Mouse (Mus musculus): ENCODE results near the gene Serpinb6b. TPM values are rescaled to one million over a fixed set of nuclear protein-coding genes. Genes with fewer than 3 reads are reported as not detected.

The Serpinb6b gene
- polyA plus RNA-seq, 2 experiments from 2014 or later, result 29.2 to 38.8 TPM

GRCm38 (mm10) chr13:32975710-32976109 is 10.7 kb downstream of the Serpinb6b start:
- no peak for ATAC-seq

- ATAC-seq, result peak; percentile 23
These were observed 17.6 kb downstream of the Serpinb6b start for GRCm38 (mm10) chr13:32982556-32983042.

- ATAC-seq, result no peak
These were observed 21.2 kb downstream of the Serpinb6b start for GRCm38 (mm10) chr13:32986256-32986655.

GRCm38 (mm10) chr13:32993152-32993893 is 28.3 kb downstream of the Serpinb6b start:
- peak; percentile 77 for ATAC-seq

GRCm38 (mm10) chr13:32993894-32994242 is 28.9 kb downstream of the Serpinb6b start:
- no peak for ATAC-seq

- ATAC-seq, result no peak
These were observed 30.0 kb downstream of the Serpinb6b start for GRCm38 (mm10) chr13:32995051-32995450.

GRCm38 (mm10) chr13:33001341-33001740 is 36.3 kb downstream of the Serpinb6b start:
- peak; percentile 51 for ATAC-seq

- ATAC-seq, result no peak
These were observed 37.9 kb downstream of the Serpinb6b start, which contains the start of gene Serpinb9 for GRCm38 (mm10) chr13:33002950-33003349. TSS of gene Serpinb9 (plus strand) at chr13:33003250.

GRCm38 (mm10) chr13:33003523-33004413 is 38.8 kb downstream of the Serpinb6b start:
- peak; percentile 10 for ATAC-seq

- ATAC-seq, result peak; percentile 78
These were observed 39.6 kb downstream of the Serpinb6b start for GRCm38 (mm10) chr13:33004414-33005105.

GRCm38 (mm10) chr13:33005501-33006075 is 40.6 kb downstream of the Serpinb6b start:
- no peak for ATAC-seq

GRCm38 (mm10) chr13:33006555-33006954 is 41.5 kb downstream of the Serpinb6b start:
- no peak for ATAC-seq

- ATAC-seq, result no peak
These were observed 47.4 kb downstream of the Serpinb6b start for GRCm38 (mm10) chr13:33012395-33012794.

GRCm38 (mm10) chr13:33013271-33013670 is 48.3 kb downstream of the Serpinb6b start:
- no peak for ATAC-seq

- no peak for ATAC-seq
These were observed 57.4 kb downstream of the Serpinb6b start for GRCm38 (mm10) chr13:33022371-33022770.

- no peak for ATAC-seq
These were observed 61.5 kb downstream of the Serpinb6b start for GRCm38 (mm10) chr13:33026427-33027057.

GRCm38 (mm10) chr13:33027244-33027643 is 62.2 kb downstream of the Serpinb6b start, which contains the start of gene Serpinb9b:
TSS of gene Serpinb9b (plus strand) at chr13:33027416.
- no peak for ATAC-seq

GRCm38 (mm10) chr13:33028146-33028545 is 63.1 kb downstream of the Serpinb6b start:
- ATAC-seq, result no peak

- ATAC-seq, result no peak
These were observed 63.5 kb downstream of the Serpinb6b start for GRCm38 (mm10) chr13:33028550-33028949.

Measured in CD4-positive, CD25-positive, alpha-beta regulatory T cell, adult 4 months (primary cell).